Mouse (Mus musculus): ENCODE data around the gene Jmjd8.

GRCm38 (mm10) chr17:25869498-25869897, 40.8 kb downstream of the Jmjd8 start:
- TF ChIP-seq CTCF (IDR thresholded peaks at IDR 0.05; ENCODE audit: low read depth) (no peak), EP300 (optimal IDR thresholded peaks at IDR 0.05) (no peak)

Measured in stomach, postnatal 0 days (tissue).